Mouse (Mus musculus): ENCODE results near the gene Tigd2. TPM values are rescaled to one million over a fixed set of nuclear protein-coding genes. Genes with fewer than 3 reads are reported as not detected.
A peak's percentile ranks its signal among the peaks of the same experiment; 100 is the strongest.

Tigd2 gene
- polyA plus RNA-seq, 1 experiment from 2014 or later = 11.5 TPM

GRCm38 (mm10) chr6:59195849-59196635 lies 12.6 kb upstream of the Tigd2 start:
- Histone ChIP-seq H3K36me3 (replicated peaks) (no peaks in the 10 kb centered on the region), H3K4me1 (no peaks in the 10 kb centered on the region), H3K9ac (no peak overlapping the region), H3K4me2 (no peak overlapping the region), H3K27ac (no peak overlapping the region), H3K27me3 (replicated peaks) (no peaks in the 10 kb centered on the region), H3K4me3 (no peak overlapping the region), H3K9me3 (no peaks in the 10 kb centered on the region)
- ATAC-seq (replicated peaks) = no peak
- WGBS = 55% methylated on average over 2 of the region's 2 CpGs

GRCm38 (mm10) chr6:59196746-59197145 lies 11.9 kb upstream of the Tigd2 start:
- ATAC-seq (replicated peaks) = no peak
- Histone ChIP-seq H3K36me3 (replicated peaks) (no peaks in the 10 kb centered on the region), H3K4me3 (no peak overlapping the region), H3K4me1 (no peaks in the 10 kb centered on the region), H3K27ac (no peak overlapping the region), H3K9ac (no peak overlapping the region), H3K4me2 (no peak overlapping the region), H3K27me3 (replicated peaks) (no peaks in the 10 kb centered on the region), H3K9me3 (no peaks in the 10 kb centered on the region)

- Histone ChIP-seq H3K27me3 (replicated peaks) (no peaks in the 10 kb centered on the region), H3K4me1 (no peaks in the 10 kb centered on the region), H3K4me3 (no peak overlapping the region), H3K9me3 (no peaks in the 10 kb centered on the region), H3K27ac (no peak overlapping the region), H3K9ac (no peak overlapping the region), H3K4me2 (no peak overlapping the region), H3K36me3 (replicated peaks) (no peaks in the 10 kb centered on the region)
- WGBS = 74% methylated on average over 3 of the region's 3 CpGs
- no peak for ATAC-seq (replicated peaks)
Observed at GRCm38 (mm10) chr6:59198356-59198755, 10.3 kb upstream of the Tigd2 start.

GRCm38 (mm10) chr6:59199021-59199420 lies 9.6 kb upstream of the Tigd2 start:
- no peaks in the 10 kb centered on the region for H3K9me3 ChIP-seq
- H3K4me3 ChIP-seq = no peak overlapping the region
- no peak for ATAC-seq (replicated peaks)
- H3K9ac ChIP-seq = no peak overlapping the region
- H3K27ac ChIP-seq = no peak overlapping the region
- no peaks in the 10 kb centered on the region for H3K4me1 ChIP-seq
- no peak overlapping the region for H3K4me2 ChIP-seq
- no peaks in the 10 kb centered on the region for H3K27me3 ChIP-seq (replicated peaks)
- 94% methylated on average over 2 of the region's 2 CpGs for WGBS
- H3K36me3 ChIP-seq (replicated peaks) = no peaks in the 10 kb centered on the region

GRCm38 (mm10) chr6:59207561-59207960 lies 1.1 kb upstream of the Tigd2 start:
- Histone ChIP-seq H3K36me3 (replicated peaks) (no peaks in the 10 kb centered on the region), H3K27me3 (replicated peaks) (no peaks in the 10 kb centered on the region), H3K27ac (no peak overlapping the region), H3K9ac (no peak overlapping the region), H3K4me3 (no peak overlapping the region), H3K4me1 (peaks cover 9% of the 10 kb centered on the region), H3K4me2 (no peak overlapping the region), H3K9me3 (no peaks in the 10 kb centered on the region; the same call in 1 of the 2 replicates)
- ATAC-seq (replicated peaks) = no peak
- WGBS = 95% methylated on average over 1 of the region's 1 CpGs

GRCm38 (mm10) chr6:59209299-59209707 lies 633 bp downstream of the Tigd2 start:
- Histone ChIP-seq H3K4me1 (peaks cover 9% of the 10 kb centered on the region), H3K36me3 (replicated peaks) (no peaks in the 10 kb centered on the region), H3K9ac (peak overlapping the region; percentile 97), H3K27ac (peak overlapping the region; percentile 89), H3K27me3 (replicated peaks) (no peaks in the 10 kb centered on the region), H3K9me3 (no peaks in the 10 kb centered on the region; the same call in 1 of the 2 replicates), H3K4me2 (peak overlapping the region; percentile 70), H3K4me3 (peak overlapping the region; percentile 94)
- WGBS = 34% methylated on average over 5 of the region's 5 CpGs
- peak; percentile 83 for ATAC-seq (replicated peaks)

GRCm38 (mm10) chr6:59233191-59233590 lies 24.5 kb downstream of the Tigd2 start:
- Histone ChIP-seq H3K4me1 (no peaks in the 10 kb centered on the region), H3K27ac (no peak overlapping the region), H3K4me2 (no peak overlapping the region), H3K9ac (no peak overlapping the region), H3K9me3 (no peaks in the 10 kb centered on the region), H3K36me3 (replicated peaks) (no peaks in the 10 kb centered on the region), H3K4me3 (no peak overlapping the region), H3K27me3 (replicated peaks) (no peaks in the 10 kb centered on the region)
- no peak for ATAC-seq (replicated peaks)

GRCm38 (mm10) chr6:59233651-59234050 lies 25.0 kb downstream of the Tigd2 start:
- no peaks in the 10 kb centered on the region for H3K27me3 ChIP-seq (replicated peaks)
- no peak overlapping the region for H3K4me3 ChIP-seq
- no peak overlapping the region for H3K27ac ChIP-seq
- ATAC-seq (replicated peaks) = no peak
- no peaks in the 10 kb centered on the region for H3K36me3 ChIP-seq (replicated peaks)
- no peaks in the 10 kb centered on the region for H3K4me1 ChIP-seq
- no peak overlapping the region for H3K9ac ChIP-seq
- H3K9me3 ChIP-seq = peaks cover 4% of the 10 kb centered on the region; the same call in 1 of the 2 replicates
- no peak overlapping the region for H3K4me2 ChIP-seq

GRCm38 (mm10) chr6:59249675-59250074 lies 41.0 kb downstream of the Tigd2 start:
- H3K9ac ChIP-seq = no peak overlapping the region
- no peak overlapping the region for H3K27ac ChIP-seq
- no peaks in the 10 kb centered on the region for H3K36me3 ChIP-seq (replicated peaks)
- no peak overlapping the region for H3K4me3 ChIP-seq
- 30% methylated on average over 2 of the region's 2 CpGs for WGBS
- no peaks in the 10 kb centered on the region for H3K9me3 ChIP-seq
- H3K27me3 ChIP-seq (replicated peaks) = no peaks in the 10 kb centered on the region
- no peak for ATAC-seq (replicated peaks)
- H3K4me2 ChIP-seq = no peak overlapping the region
- H3K4me1 ChIP-seq = no peaks in the 10 kb centered on the region

GRCm38 (mm10) chr6:59250536-59250935 lies 41.9 kb downstream of the Tigd2 start:
- Histone ChIP-seq H3K4me3 (no peak overlapping the region), H3K9me3 (no peaks in the 10 kb centered on the region), H3K4me1 (no peaks in the 10 kb centered on the region), H3K4me2 (no peak overlapping the region), H3K36me3 (replicated peaks) (no peaks in the 10 kb centered on the region), H3K27me3 (replicated peaks) (no peaks in the 10 kb centered on the region), H3K27ac (no peak overlapping the region), H3K9ac (no peak overlapping the region)
- no peak for ATAC-seq (replicated peaks)

- no peak for ATAC-seq (replicated peaks)
Observed at GRCm38 (mm10) chr6:59255909-59256308, 47.2 kb downstream of the Tigd2 start.

More at GRCm38 (mm10) chr6:59255909-59256308, 47.2 kb downstream of the Tigd2 start:
- Histone ChIP-seq H3K36me3 (replicated peaks) (no peaks in the 10 kb centered on the region), H3K27ac (no peak overlapping the region), H3K9ac (no peak overlapping the region), H3K4me1 (no peaks in the 10 kb centered on the region), H3K4me3 (no peak overlapping the region), H3K27me3 (replicated peaks) (no peaks in the 10 kb centered on the region), H3K9me3 (no peaks in the 10 kb centered on the region), H3K4me2 (no peak overlapping the region)
- WGBS = 88% methylated on average over 1 of the region's 1 CpGs
